Comparison of ENCODE assay signal across 10 mouse cellular contexts in the genomic region with DNA sequence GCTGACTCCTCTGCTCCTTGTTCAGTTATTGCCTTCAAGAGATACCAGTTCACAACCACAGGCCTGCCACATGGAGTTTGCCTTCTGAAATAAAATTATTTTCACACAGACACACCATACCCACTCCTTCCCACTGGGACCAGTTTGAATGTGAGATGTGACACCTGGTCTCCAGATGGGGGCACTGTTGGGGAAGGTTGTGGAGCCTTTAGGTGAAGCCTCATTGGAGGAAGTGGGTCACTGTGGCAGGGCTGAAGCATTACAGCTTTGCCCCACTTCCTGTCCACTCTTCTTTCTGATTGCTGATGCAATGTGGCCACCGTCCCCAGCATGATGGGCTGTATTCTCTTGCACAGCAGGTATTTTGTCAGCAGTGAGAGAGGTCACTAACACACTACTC.
DNase-seq lines count a peak whose midpoint lies in the region; ATAC-seq and TF ChIP-seq lines count a peak whose summit lies in the region.
"Had no signal": no experiment of that assay in that cellular context is flagged by ENCODE, and none has a peak within 500 bp of the region (broad histone marks: within the 10 kb centered on the region; RNA-seq: fewer than 3 reads in every experiment).

No protein-coding gene starts in this region.

- no peak overlapping the region for H3K27ac ChIP-seq in heart, embryonic 12.5 days (ENCODE audit: poor library complexity, severe bottlenecking)
- H3K27ac ChIP-seq: midbrain, embryonic 13.5 days had no signal

- 59% methylated on average over 1 of the region's 1 CpGs for WGBS in heart, embryonic 12.5 days
- 67% methylated on average over 1 of the region's 1 CpGs for WGBS in lung, adult 2 months

- H3K36me3 ChIP-seq in heart, embryonic 12.5 days, result 0 out of 2 replicates have a peak, but pooled peaks cover 4% of the 10 kb centered on the region
- H3K36me3 ChIP-seq: midbrain, embryonic 13.5 days had no signal

- H3K9ac ChIP-seq in heart, embryonic 12.5 days, result no peak overlapping the region
- H3K9ac ChIP-seq: forebrain, postnatal 0 days; midbrain, embryonic 13.5 days had no signal

- H3K9me3 ChIP-seq in heart, embryonic 12.5 days (replicated peaks), result no peaks in the 10 kb centered on the region
- H3K9me3 ChIP-seq: midbrain, embryonic 13.5 days had no signal

- H3K4me2 ChIP-seq in heart, embryonic 12.5 days, result no peak overlapping the region
- H3K4me2 ChIP-seq: midbrain, embryonic 13.5 days had no signal

- TF ChIP-seq CTCF in lung, adult 2 months (IDR thresholded peaks at IDR 0.05; ENCODE audit: insufficient read depth, low read length), result peak; percentile 53

- no peaks in the 10 kb centered on the region for H3K4me1 ChIP-seq in heart, embryonic 12.5 days (replicated peaks)
- H3K4me1 ChIP-seq in lung, adult 2 months (ENCODE audit: control insufficient read depth, insufficient read depth, low read length), result peaks cover 2% of the 10 kb centered on the region; the same call in 1 of the 2 replicates

- no peak for ATAC-seq in heart, embryonic 12.5 days (ENCODE audit: insufficient number of reproducible peaks, low FRiP score)
- ATAC-seq: forebrain, postnatal 0 days; midbrain, embryonic 13.5 days had no signal

- no peak overlapping the region for H3K4me3 ChIP-seq in heart, embryonic 12.5 days
- no peak overlapping the region for H3K4me3 ChIP-seq in lung, adult 2 months (replicated peaks; ENCODE audit: extremely low read depth, low read depth, low read length)
- H3K4me3 ChIP-seq: midbrain, embryonic 13.5 days had no signal

- peak; percentile 82 for DNase-seq in heart, adult 11 months
- peak; percentile 83 for DNase-seq in 416B (ENCODE audit: low read depth)
- DNase-seq in WW6 (ENCODE audit: low read depth, low spot score), result peak; percentile 5
- DNase-seq in lung, adult 2 months, result no peak
- no peak for DNase-seq in thymus, postnatal 36 days
- no peak for DNase-seq in neural tube, embryonic 10.5 days (ENCODE audit: extremely low spot score, low spot score)
- DNase-seq in cerebellum, postnatal 25 days, result no peak
- DNase-seq: forebrain, postnatal 0 days had no signal

- TF ChIP-seq POLR2A in lung, adult 2 months (IDR thresholded peaks at IDR 0.05; ENCODE audit: borderline replicate concordance, extremely low read depth, low read depth, low read length), result no peak

- H3K27me3 ChIP-seq in heart, embryonic 12.5 days (replicated peaks), result no peaks in the 10 kb centered on the region
- H3K27me3 ChIP-seq: midbrain, embryonic 13.5 days had no signal

Comparison
In these comparisons a context has a peak if more than half of its experiments do, and no peak if none do; other contexts are left out.
1. DNase-seq: peak in heart, adult 11 months (single experiment), 416B (single experiment) and WW6 (single experiment); none in lung, adult 2 months (single experiment), thymus, postnatal 36 days (0 of 2), neural tube, embryonic 10.5 days (single experiment) and cerebellum, postnatal 25 days (0 of 2).